Mouse (Mus musculus): ENCODE measurements around the gene Ctbp1.
A peak's percentile ranks its signal among the peaks of the same experiment; 100 is the strongest.

The Ctbp1 gene

GRCm38 (mm10) chr5:33274953-33275454, at the start of gene Ctbp1:
Gene Ctbp1 (minus strand): TSS chr5:33274994.
- DNase-seq (ENCODE audit: low spot score in 2 of 2) = peak; percentile 91 to 95

- no peak for DNase-seq (ENCODE audit: low spot score in 2 of 2)
Observed at GRCm38 (mm10) chr5:33324491-33324890, 49.7 kb upstream of the Ctbp1 start.

GRCm38 (mm10) chr5:33312192-33312591, 37.4 kb upstream of the Ctbp1 start:
- DNase-seq (ENCODE audit: low spot score in 2 of 2) = no peak

- no peak for DNase-seq (ENCODE audit: low spot score in 2 of 2)
Observed at GRCm38 (mm10) chr5:33310704-33311462, 36.1 kb upstream of the Ctbp1 start.

GRCm38 (mm10) chr5:33301801-33302200, 27.0 kb upstream of the Ctbp1 start:
- no peak for DNase-seq (ENCODE audit: low spot score in 2 of 2)

GRCm38 (mm10) chr5:33297164-33297563, 22.4 kb upstream of the Ctbp1 start:
- DNase-seq (ENCODE audit: low spot score in 2 of 2) = no peak

GRCm38 (mm10) chr5:33293796-33294430, 19.1 kb upstream of the Ctbp1 start:
- DNase-seq (ENCODE audit: low spot score in 2 of 2) = no peak

GRCm38 (mm10) chr5:33283951-33284350, 9.2 kb upstream of the Ctbp1 start:
- DNase-seq (ENCODE audit: low spot score in 2 of 2) = no peak

- no peak for DNase-seq (ENCODE audit: low spot score in 2 of 2)
Observed at GRCm38 (mm10) chr5:33281428-33281827, 6.6 kb upstream of the Ctbp1 start.

GRCm38 (mm10) chr5:33278950-33279349, 4.2 kb upstream of the Ctbp1 start:
- no peak for DNase-seq (ENCODE audit: low spot score in 2 of 2)

- no peak for DNase-seq (ENCODE audit: low spot score in 2 of 2)
Observed at GRCm38 (mm10) chr5:33277286-33277685, 2.5 kb upstream of the Ctbp1 start.

GRCm38 (mm10) chr5:33275754-33276153, 960 bp upstream of the Ctbp1 start:
- DNase-seq (ENCODE audit: low spot score in 2 of 2) = no peak

- DNase-seq (ENCODE audit: low spot score in 2 of 2) = peak; percentile 89 to 96
Observed at GRCm38 (mm10) chr5:33274085-33274952, 475 bp downstream of the Ctbp1 start.

GRCm38 (mm10) chr5:33273777-33274084, 1.1 kb downstream of the Ctbp1 start:
- peak in 1 of 2 experiments; percentile 73 for DNase-seq (ENCODE audit: low spot score in 2 of 2)

GRCm38 (mm10) chr5:33272845-33273776, 1.7 kb downstream of the Ctbp1 start:
- DNase-seq (ENCODE audit: low spot score in 2 of 2) = no peak

GRCm38 (mm10) chr5:33272146-33272545, 2.6 kb downstream of the Ctbp1 start:
- no peak for DNase-seq (ENCODE audit: low spot score in 2 of 2)

- DNase-seq (ENCODE audit: low spot score in 2 of 2) = peak; percentile 92 to 98
Observed at GRCm38 (mm10) chr5:33270568-33270967, 4.2 kb downstream of the Ctbp1 start.

GRCm38 (mm10) chr5:33254416-33254815, 20.4 kb downstream of the Ctbp1 start:
- no peak for DNase-seq (ENCODE audit: low spot score in 2 of 2)

GRCm38 (mm10) chr5:33248186-33248585, 26.6 kb downstream of the Ctbp1 start:
- no peak for DNase-seq (ENCODE audit: low spot score in 2 of 2)

GRCm38 (mm10) chr5:33247387-33247786, 27.4 kb downstream of the Ctbp1 start:
- DNase-seq (ENCODE audit: low spot score in 2 of 2) = no peak

- no peak for DNase-seq (ENCODE audit: low spot score in 2 of 2)
Observed at GRCm38 (mm10) chr5:33245701-33246100, 29.1 kb downstream of the Ctbp1 start.
